Mouse (Mus musculus) stomach, embryonic 14.5 days (tissue): ENCODE measurements at regions not wholly inside any gene's neighbourhood (a gene's known extent, or its start where the extent isn't known, plus 50 kb on each side); places are given as distances from the start of the nearest gene placed in this dataset.

Experiments
- ATAC-seq: fragments of 200-750 bp; cut with Nextera tagmentation; 2 replicates; pipeline ENCODE4 v1.8.0; 2017; ENCODE audit warnings: low read depth, moderate TSS enrichment; ENCODE audit not compliant: insufficient number of reproducible peaks, insufficient read depth, low FRiP score
- H3K27ac ChIP-seq: fragments of 300-500 bp; sonication (generic); 2 replicates; pipeline ENCODE4 v1.5.1; 2014; ENCODE audit warnings: mild to moderate bottlenecking, low read length, moderate library complexity, mixed read lengths
- H3K27me3 ChIP-seq: fragments of 300-500 bp; sonication (generic); 2 replicates; pipeline ENCODE4 v1.6.1; 2014; ENCODE audit warnings: low read length, control low read depth, mixed read lengths; ENCODE audit not compliant: control insufficient read depth, insufficient read depth
- H3K36me3 ChIP-seq: fragments of 300-500 bp; sonication (generic); 2 replicates; pipeline ENCODE4 v1.6.1; 2014; ENCODE audit warnings: mild to moderate bottlenecking, control low read depth, low read length, moderate library complexity, mixed read lengths; ENCODE audit not compliant: control insufficient read depth, insufficient read depth
- H3K4me1 ChIP-seq: fragments of 300-500 bp; sonication (generic); 2 replicates; pipeline ENCODE4 v1.6.1; 2014; ENCODE audit warnings: low read length, control low read depth, mixed read lengths; ENCODE audit not compliant: control insufficient read depth, insufficient read depth
- H3K4me2 ChIP-seq: fragments of 300-500 bp; sonication (generic); replicated peaks from 2 replicates; pipeline ENCODE4 v1.6.1; 2014; ENCODE audit warnings: low read depth, low read length, control low read depth
- H3K4me3 ChIP-seq: fragments of 300-500 bp; sonication (generic); 2 replicates; pipeline ENCODE4 v1.5.1; 2014; ENCODE audit warnings: low read depth, low read length, control low read depth
- H3K9ac ChIP-seq: fragments of 300-500 bp; sonication (generic); replicated peaks from 2 replicates; pipeline ENCODE4 v1.6.1; 2014; ENCODE audit warnings: low read depth, mild to moderate bottlenecking, control low read depth, low read length, moderate library complexity, mixed read lengths
- H3K9me3 ChIP-seq: fragments of 300-500 bp; sonication (generic); 2 replicates; pipeline ENCODE4 v1.6.1; 2016; ENCODE audit warnings: low read depth, low read length, control low read depth; ENCODE audit not compliant: control insufficient read depth
- WGBS: fragments of 180-500 bp; shearing (Covaris S2); extraction: QIAGEN DNeasy Blood & Tissue Kit; methylation state at CpG from one replicate; pipeline ENCODE4 v1.1.7; 2014; 5-methylcytosine and 5-hydroxymethylcytosine counted together

- no peaks in the 10 kb centered on the region for H3K9me3 ChIP-seq
- H3K27ac ChIP-seq: peak overlapping the region; percentile 64
- no peak overlapping the region for H3K9ac ChIP-seq
- H3K27me3 ChIP-seq: no peaks in the 10 kb centered on the region
- H3K36me3 ChIP-seq: no peaks in the 10 kb centered on the region
- H3K4me3 ChIP-seq: no peak overlapping the region
- WGBS: 45% methylated on average over 6 of the region's 6 CpGs
- peak; percentile 83 for ATAC-seq
- peaks cover 3% of the 10 kb centered on the region; the same call in 1 of the 2 replicates for H3K4me1 ChIP-seq
- H3K4me2 ChIP-seq: no peak overlapping the region
These were observed 801.2 kb upstream of the Lrrc6 start for GRCm38 (mm10) chr15:67301871-67302363.

GRCm38 (mm10) chr15:67301024-67301423, 800.3 kb upstream of the Lrrc6 start:
- H3K4me3 ChIP-seq: no peak overlapping the region
- H3K36me3 ChIP-seq: no peaks in the 10 kb centered on the region
- 39% methylated on average over 4 of the region's 4 CpGs for WGBS
- H3K27ac ChIP-seq: peak overlapping the region; percentile 64; the same call in 1 of the 2 replicates
- H3K9me3 ChIP-seq: no peaks in the 10 kb centered on the region
- no peak overlapping the region for H3K4me2 ChIP-seq
- no peaks in the 10 kb centered on the region for H3K27me3 ChIP-seq
- no peak overlapping the region for H3K9ac ChIP-seq
- ATAC-seq: no peak
- peaks cover 3% of the 10 kb centered on the region; the same call in 1 of the 2 replicates for H3K4me1 ChIP-seq

GRCm38 (mm10) chr15:67294797-67295196, 794.1 kb upstream of the Lrrc6 start:
- no peaks in the 10 kb centered on the region for H3K4me1 ChIP-seq
- no peaks in the 10 kb centered on the region for H3K36me3 ChIP-seq
- WGBS: 83% methylated on average over 1 of the region's 1 CpGs
- ATAC-seq: no peak
- no peak overlapping the region for H3K9ac ChIP-seq
- H3K27ac ChIP-seq: no peak overlapping the region
- no peak overlapping the region for H3K4me3 ChIP-seq
- H3K4me2 ChIP-seq: no peak overlapping the region
- no peaks in the 10 kb centered on the region for H3K27me3 ChIP-seq
- no peaks in the 10 kb centered on the region for H3K9me3 ChIP-seq

- Histone ChIP-seq H3K4me2 (no peak overlapping the region), H3K27ac (no peak overlapping the region), H3K36me3 (no peaks in the 10 kb centered on the region), H3K4me1 (no peaks in the 10 kb centered on the region), H3K9ac (no peak overlapping the region), H3K27me3 (no peaks in the 10 kb centered on the region), H3K9me3 (no peaks in the 10 kb centered on the region), H3K4me3 (no peak overlapping the region)
- 53% methylated on average over 4 of the region's 4 CpGs for WGBS
- ATAC-seq: no peak
These were observed 789.0 kb upstream of the Lrrc6 start for GRCm38 (mm10) chr15:67289749-67290148.

- Histone ChIP-seq H3K4me1 (no peaks in the 10 kb centered on the region), H3K27me3 (no peaks in the 10 kb centered on the region), H3K27ac (no peak overlapping the region), H3K9ac (no peak overlapping the region), H3K36me3 (no peaks in the 10 kb centered on the region), H3K4me3 (no peak overlapping the region), H3K9me3 (no peaks in the 10 kb centered on the region), H3K4me2 (no peak overlapping the region)
- ATAC-seq: no peak
- 67% methylated on average over 4 of the region's 4 CpGs for WGBS
These were observed 784.2 kb upstream of the Lrrc6 start for GRCm38 (mm10) chr15:67284941-67285340.

GRCm38 (mm10) chr15:67283275-67283972, 782.7 kb upstream of the Lrrc6 start:
- no peak overlapping the region for H3K4me3 ChIP-seq
- 55% methylated on average over 3 of the region's 3 CpGs for WGBS
- no peaks in the 10 kb centered on the region for H3K27me3 ChIP-seq
- H3K4me1 ChIP-seq: no peaks in the 10 kb centered on the region
- H3K9ac ChIP-seq: no peak overlapping the region
- no peaks in the 10 kb centered on the region for H3K9me3 ChIP-seq
- no peak overlapping the region for H3K4me2 ChIP-seq
- no peak for ATAC-seq
- H3K36me3 ChIP-seq: no peaks in the 10 kb centered on the region
- H3K27ac ChIP-seq: no peak overlapping the region

- no peaks in the 10 kb centered on the region for H3K27me3 ChIP-seq
- no peak for ATAC-seq
- WGBS: 80% methylated on average over 1 of the region's 1 CpGs
- H3K27ac ChIP-seq: no peak overlapping the region
- no peak overlapping the region for H3K9ac ChIP-seq
- no peaks in the 10 kb centered on the region for H3K36me3 ChIP-seq
- H3K4me3 ChIP-seq: no peak overlapping the region
- no peaks in the 10 kb centered on the region for H3K4me1 ChIP-seq
- no peaks in the 10 kb centered on the region for H3K9me3 ChIP-seq
- H3K4me2 ChIP-seq: no peak overlapping the region
These were observed 778.2 kb upstream of the Lrrc6 start for GRCm38 (mm10) chr15:67278869-67279268.

- Histone ChIP-seq H3K9me3 (no peaks in the 10 kb centered on the region), H3K27ac (no peak overlapping the region)
- ATAC-seq: no peak
These were observed 774.3 kb upstream of the Lrrc6 start for GRCm38 (mm10) chr15:67275058-67275457.

GRCm38 (mm10) chr15:67272397-67272796, 771.7 kb upstream of the Lrrc6 start:
- WGBS: 93% methylated on average over 2 of the region's 2 CpGs
- Histone ChIP-seq H3K9ac (no peak overlapping the region), H3K9me3 (no peaks in the 10 kb centered on the region), H3K27ac (no peak overlapping the region), H3K36me3 (no peaks in the 10 kb centered on the region), H3K4me3 (no peak overlapping the region), H3K27me3 (no peaks in the 10 kb centered on the region), H3K4me2 (no peak overlapping the region), H3K4me1 (no peaks in the 10 kb centered on the region)
- ATAC-seq: no peak

More at GRCm38 (mm10) chr15:67275058-67275457, 774.3 kb upstream of the Lrrc6 start:
- Histone ChIP-seq H3K4me2 (no peak overlapping the region), H3K4me3 (no peak overlapping the region), H3K4me1 (no peaks in the 10 kb centered on the region), H3K9ac (no peak overlapping the region), H3K36me3 (no peaks in the 10 kb centered on the region), H3K27me3 (no peaks in the 10 kb centered on the region)
